Mouse (Mus musculus): Measurements from ENCODE around the gene Olfr437.
"Not testable (repeated sequence)": the region's sequence is repeated elsewhere in the genome, so short reads cannot be mapped to it uniquely, and the experiment has no call there.

The Olfr437 gene

DNA sequence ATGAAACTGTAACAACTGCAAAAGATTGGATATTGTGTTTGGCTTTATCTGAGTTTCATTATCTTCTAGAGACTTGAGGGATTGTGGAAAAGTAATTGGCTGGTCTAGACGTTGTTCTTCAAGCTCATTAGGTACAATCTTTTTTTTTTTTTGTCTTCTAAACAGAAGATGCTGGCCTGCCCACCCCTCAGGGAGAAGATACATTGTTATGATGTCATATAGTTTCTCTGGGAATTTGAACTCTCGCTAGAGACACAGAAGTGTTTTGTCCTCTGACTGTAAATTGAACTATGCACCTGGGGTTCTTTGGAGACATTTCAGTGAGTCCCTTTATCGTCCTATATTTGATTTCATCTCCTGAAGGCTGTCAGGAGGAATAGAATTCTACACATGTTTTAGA, at the start of gene Olfr437:
Olfr437 (plus strand) TSS at position 301 of the 400 bp plus-strand sequence.
- DNase-seq (ENCODE audit: low read depth, low spot score): no peak

DNA sequence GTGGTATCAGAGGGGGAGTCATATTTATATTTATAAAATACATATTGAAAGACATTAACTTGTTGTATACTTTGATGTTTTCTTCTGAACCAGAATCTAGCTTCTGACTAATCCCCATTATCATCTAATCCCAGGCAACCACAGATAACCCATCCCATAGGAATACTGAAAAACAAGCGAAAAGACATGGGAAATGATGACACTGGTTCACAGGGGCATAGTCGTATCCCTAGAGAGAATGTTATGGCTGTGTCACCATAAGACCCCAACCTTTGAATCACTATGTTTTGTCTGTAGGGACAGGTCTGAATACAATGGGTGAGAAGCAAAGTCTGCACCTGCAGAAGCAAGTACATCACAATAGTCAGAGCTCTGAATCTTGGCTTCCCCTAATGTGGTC, 16.8 kb upstream of the Olfr437 start, which contains the start of gene Olfr237-ps1:
Olfr237-ps1 (plus strand) TSS at position 301 of the 400 bp plus-strand sequence.
- DNase-seq (ENCODE audit: low read depth, low spot score): not testable (repeated sequence)

DNA sequence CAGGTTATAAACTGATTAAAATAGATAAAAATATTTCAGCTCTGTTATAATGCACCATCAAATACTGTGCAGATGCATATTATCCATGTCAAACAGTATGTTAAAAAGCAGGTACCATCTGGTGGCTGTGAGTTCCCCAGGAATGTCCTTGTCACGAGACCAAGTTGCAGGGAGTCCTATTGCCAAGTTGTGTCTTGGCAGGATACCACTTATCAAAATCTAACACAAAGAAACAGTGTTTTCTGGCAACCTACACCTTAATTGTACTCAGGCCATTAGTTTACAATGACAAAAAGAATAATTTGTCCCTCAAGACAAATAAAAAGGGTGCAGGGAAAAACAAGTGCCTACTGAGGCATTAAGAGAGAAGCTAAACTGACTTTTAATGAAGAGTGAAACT, 3.6 kb upstream of the Olfr437 start:
- no peak for DNase-seq (ENCODE audit: low read depth, low spot score)

DNA sequence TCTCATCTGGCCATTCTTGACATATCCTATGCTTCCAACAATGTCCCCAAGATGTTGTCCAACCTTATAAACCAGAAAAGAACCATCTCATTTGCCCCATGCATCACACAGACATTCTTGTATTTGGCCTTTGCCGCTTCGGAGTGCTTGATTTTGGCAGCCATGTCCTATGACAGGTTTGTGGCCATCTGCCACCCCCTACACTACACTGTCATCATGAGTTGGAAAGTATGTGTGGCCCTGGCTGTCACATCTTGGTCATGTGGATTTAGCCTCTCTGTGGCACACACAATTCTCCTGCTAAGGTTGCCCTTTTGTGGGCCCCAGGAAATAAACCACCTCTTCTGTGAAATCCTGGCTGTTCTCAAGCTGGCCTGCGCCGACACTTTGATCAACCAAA, 4.2 kb downstream of the Olfr437 start:
- DNase-seq (ENCODE audit: low read depth, low spot score): no peak

DNA sequence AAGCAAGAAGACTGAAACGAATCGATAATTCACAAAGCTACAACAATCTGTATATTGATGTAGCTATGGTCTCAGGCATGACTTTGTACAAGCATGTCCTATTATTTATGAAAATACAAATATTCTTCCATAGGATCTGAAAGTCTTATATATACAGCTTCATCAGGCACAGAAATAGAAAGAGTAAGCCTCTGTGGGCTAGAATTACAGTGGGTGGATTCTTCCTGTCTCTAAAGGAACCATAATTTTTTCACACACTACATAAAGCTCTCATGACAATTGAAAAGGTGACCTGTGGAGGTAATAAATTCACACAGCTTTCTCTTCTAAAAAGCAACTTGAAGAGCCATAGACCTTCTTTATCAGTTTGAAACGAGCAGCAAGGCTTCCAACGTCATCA, 8.8 kb downstream of the Olfr437 start, which contains the start of gene Olfr13:
Olfr13 (plus strand) TSS at position 301 of the 400 bp plus-strand sequence.
- DNase-seq (ENCODE audit: low read depth, low spot score): no peak

DNA sequence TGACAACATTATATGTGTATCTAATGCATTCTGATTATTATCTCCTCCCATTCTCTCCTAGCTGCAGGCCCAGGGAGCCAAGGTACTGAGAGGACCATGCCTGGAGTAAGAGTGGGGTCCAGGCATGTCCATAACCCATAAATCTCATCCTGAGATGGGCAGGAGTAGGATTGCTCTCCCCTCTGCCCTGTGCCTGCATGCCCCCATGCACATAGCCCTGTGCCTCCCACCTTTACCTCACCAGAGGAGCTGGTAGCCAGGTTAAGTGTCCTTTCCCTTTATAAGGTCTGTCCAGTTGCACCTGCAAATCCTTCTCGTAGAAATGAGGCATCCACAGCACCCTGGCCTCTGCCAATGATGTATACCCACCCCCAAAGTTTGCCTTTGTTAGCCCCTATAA, 15.0 kb downstream of the Olfr437 start:
- no peak for DNase-seq (ENCODE audit: low read depth, low spot score)

DNA sequence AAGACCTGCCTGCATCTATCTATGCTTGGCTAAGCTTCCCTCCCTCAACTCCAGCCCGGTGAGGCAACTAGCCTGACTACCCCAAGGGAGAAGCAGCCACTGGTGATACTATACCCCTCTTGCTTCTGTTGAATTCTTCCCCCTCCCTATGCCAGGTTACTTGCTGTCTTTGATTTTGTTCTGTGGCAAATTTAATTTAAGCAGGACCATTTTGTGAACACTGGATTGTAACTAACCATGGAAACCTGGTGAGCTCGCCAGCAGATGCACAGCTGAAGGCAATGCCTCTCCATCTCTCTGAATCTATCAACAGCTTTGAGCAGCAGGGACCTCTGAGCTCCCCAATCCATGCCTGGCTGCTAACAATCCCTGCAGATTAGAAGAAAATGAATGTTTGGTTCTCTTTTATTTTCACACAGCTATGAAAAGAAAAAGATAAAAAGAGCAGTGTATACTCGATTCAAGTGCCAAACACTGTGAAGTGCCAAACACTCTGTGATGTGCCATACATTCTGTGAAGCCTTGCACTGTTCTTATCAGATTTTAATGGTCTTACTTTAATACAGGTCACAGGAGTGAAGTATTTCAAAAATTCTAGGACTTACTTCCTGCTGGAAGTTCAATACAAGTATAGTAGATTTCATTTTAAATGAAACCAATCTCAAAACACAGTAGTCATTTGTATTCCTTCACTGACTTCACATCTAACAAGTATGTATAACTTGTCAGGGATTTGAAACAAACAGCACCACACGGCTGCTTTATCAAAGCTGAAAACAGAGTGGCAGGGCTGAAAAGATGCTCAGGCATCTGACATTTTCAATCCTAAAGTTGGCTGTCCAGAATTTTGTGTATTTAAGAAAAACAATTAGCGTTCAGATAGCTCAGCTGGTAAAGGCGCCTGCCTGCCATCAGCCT, 15.8 kb downstream of the Olfr437 start:
- DNase-seq (ENCODE audit: low read depth, low spot score): no peak

DNA sequence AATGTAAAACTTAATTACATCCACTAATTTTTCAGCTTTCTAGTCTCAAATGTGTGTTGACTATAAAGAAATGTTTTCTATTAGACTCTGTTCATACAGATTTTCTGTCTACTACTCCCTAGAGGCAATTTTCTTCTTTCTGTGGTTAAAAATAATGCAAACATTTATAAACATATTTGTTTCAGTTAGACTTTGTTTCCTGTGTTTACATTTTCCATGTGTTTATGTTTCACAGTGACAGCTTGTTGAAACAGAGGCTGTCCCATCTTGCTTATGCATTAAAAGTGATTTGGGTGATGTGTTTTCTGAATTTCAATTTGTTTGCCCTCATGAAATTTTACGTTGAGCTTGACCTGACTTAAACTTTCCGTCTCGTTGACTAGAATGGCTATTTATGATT, 27.9 kb downstream of the Olfr437 start:
- DNase-seq (ENCODE audit: low read depth, low spot score): no peak

DNA sequence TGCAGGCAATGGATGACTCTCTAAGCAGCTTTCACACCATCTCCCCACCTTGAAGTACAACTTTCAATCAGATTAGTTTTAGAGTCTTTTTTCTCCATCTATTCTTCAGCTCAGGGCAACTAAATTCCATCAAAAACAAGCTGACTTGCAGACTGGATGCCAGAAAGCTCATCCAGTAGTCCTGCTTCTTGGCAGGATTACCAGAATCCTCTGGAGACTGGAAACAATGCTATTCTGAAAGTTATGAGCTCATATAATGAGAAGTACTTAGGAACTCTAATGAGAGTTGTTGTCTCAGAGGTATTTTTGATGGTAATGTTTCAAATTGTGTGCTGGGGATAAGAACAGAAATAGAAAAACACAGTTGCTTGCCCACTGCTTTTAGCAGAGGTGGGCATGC, 33.7 kb downstream of the Olfr437 start, which contains the start of gene Olfr435:
Olfr435 (plus strand) TSS at position 366 of the 400 bp plus-strand sequence.
- no peak for DNase-seq (ENCODE audit: low read depth, low spot score)

DNA sequence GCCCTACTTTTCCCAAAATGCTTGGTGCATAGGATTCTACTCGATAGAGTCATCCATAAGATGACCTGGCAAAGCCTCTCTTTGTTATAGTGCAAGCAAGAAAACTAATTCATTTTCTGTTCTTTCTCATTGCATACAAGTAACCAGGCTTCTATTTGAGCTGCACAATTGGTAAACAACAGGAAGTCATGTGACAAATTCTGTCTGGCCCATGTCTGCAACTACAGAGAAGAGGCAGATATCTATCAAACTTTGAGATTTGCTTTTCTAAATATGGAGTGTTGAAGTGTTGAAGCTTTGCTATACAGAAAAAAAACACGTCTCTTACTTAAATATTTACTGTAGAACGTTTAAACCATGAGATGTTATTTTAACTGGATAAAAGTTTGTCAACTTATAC, 35.0 kb downstream of the Olfr437 start:
- DNase-seq (ENCODE audit: low read depth, low spot score): no peak

DNA sequence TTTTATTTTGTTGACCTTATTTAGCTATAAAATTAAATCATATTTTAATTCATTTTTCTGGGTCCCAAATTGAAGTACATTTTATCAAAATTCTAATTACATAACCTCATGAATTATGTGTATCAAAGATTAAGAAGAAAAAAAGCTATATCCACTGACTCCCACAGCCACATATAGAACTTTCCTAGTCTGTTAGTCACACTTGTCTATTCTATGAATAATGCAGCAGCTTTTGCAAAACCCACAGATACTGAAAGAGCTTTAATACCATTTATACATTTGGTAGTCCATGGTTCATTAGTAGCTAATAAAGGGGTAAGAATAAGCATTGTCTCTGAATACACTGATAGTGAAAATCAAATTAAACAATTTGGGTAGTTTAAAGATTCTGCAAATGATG, 39.7 kb downstream of the Olfr437 start:
- DNase-seq (ENCODE audit: low read depth, low spot score): no peak

DNA sequence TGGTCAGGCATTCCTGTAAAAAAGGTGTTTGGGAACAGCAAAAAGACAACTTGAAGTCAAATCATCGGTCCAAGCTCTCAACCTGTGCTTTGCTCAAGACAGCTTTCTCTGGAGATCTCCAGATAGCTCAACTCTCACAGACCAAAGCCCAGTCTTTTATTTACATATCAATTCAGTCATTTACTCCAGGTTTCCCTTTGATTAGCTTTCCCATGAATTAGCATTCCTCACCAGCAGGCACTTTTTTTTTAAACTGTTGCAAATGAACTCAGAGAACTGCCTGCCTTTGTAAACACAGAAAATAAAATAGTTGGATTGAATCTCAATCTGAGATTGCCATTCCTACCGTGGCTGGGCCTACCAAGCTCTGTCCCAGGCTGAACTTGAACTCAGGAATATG, 42.3 kb downstream of the Olfr437 start:
- DNase-seq (ENCODE audit: low read depth, low spot score): peak; percentile 73

DNA sequence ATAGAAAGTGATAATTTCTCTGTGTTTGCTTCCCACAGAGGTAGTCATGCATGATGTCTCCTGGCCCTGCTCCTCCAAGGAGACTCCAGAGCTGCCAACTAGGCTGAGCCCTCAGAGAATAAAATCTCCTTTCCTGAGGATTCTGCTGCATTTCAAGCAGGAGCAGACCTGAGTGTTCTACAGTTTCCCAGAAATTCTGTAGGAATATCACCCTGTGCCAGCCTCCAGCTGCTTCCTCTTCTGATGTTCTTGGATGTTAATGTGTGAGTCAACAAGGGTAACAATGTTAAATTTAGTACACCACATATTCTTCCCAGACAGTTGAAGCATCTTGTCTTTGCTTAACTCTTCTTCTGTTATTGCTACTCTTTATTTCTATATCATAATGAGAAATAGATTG, 49.8 kb downstream of the Olfr437 start, which contains the start of gene Olfr434:
Olfr434 (plus strand) TSS at position 149 of the 400 bp plus-strand sequence.
- DNase-seq (ENCODE audit: low read depth, low spot score): not testable (repeated sequence)
